Mouse (Mus musculus): ENCODE data around the gene Zfp982.
"Not testable (repeated sequence)": the region's sequence is repeated elsewhere in the genome, so short reads cannot be mapped to it uniquely, and the experiment has no call there.

Zfp982 gene

GRCm38 (mm10) chr4:147492117-147492516 lies at the start of gene Zfp982:
Gene Zfp982, plus strand, starts transcription at chr4:147492417.
- not testable (repeated sequence) for DNase-seq

GRCm38 (mm10) chr4:147442649-147443553 lies 49.3 kb upstream of the Zfp982 start:
- not testable (repeated sequence) for DNase-seq

GRCm38 (mm10) chr4:147443554-147443927 lies 48.7 kb upstream of the Zfp982 start:
- not testable (repeated sequence) for DNase-seq

GRCm38 (mm10) chr4:147445371-147445770 lies 46.8 kb upstream of the Zfp982 start:
- DNase-seq = not testable (repeated sequence)

- DNase-seq = no peak
Observed at GRCm38 (mm10) chr4:147448358-147448757, 43.9 kb upstream of the Zfp982 start.

- no peak for DNase-seq
Observed at GRCm38 (mm10) chr4:147449099-147449581, 43.1 kb upstream of the Zfp982 start.

- DNase-seq = not testable (repeated sequence)
Observed at GRCm38 (mm10) chr4:147449986-147450385, 42.2 kb upstream of the Zfp982 start.

- not testable (repeated sequence) for DNase-seq
Observed at GRCm38 (mm10) chr4:147467207-147467606, 25.0 kb upstream of the Zfp982 start.

- DNase-seq = not testable (repeated sequence)
Observed at GRCm38 (mm10) chr4:147498772-147499613, 6.8 kb downstream of the Zfp982 start.

- DNase-seq = no peak
Observed at GRCm38 (mm10) chr4:147509174-147509573, 17.0 kb downstream of the Zfp982 start.

GRCm38 (mm10) chr4:147518981-147519380 lies 26.8 kb downstream of the Zfp982 start:
- DNase-seq = no peak

GRCm38 (mm10) chr4:147520100-147520499 lies 27.9 kb downstream of the Zfp982 start:
- DNase-seq = no peak

GRCm38 (mm10) chr4:147525125-147525524 lies 32.9 kb downstream of the Zfp982 start:
- DNase-seq = no peak

- no peak for DNase-seq
Observed at GRCm38 (mm10) chr4:147530366-147530765, 38.1 kb downstream of the Zfp982 start.

- not testable (repeated sequence) for DNase-seq
Observed at GRCm38 (mm10) chr4:147535916-147536315, 43.7 kb downstream of the Zfp982 start.

- no peak for DNase-seq
Observed at GRCm38 (mm10) chr4:147537702-147538101, 45.5 kb downstream of the Zfp982 start.

GRCm38 (mm10) chr4:147539918-147540317 lies 47.7 kb downstream of the Zfp982 start, which contains the start of gene Gm16503:
Gene Gm16503, plus strand, starts transcription at chr4:147540218.
- not testable (repeated sequence) for DNase-seq

GRCm38 (mm10) chr4:147541105-147541504 lies 48.9 kb downstream of the Zfp982 start:
- DNase-seq = no peak

GRCm38 (mm10) chr4:147553071-147553470 lies 60.9 kb downstream of the Zfp982 start, which contains the start of gene Zfp985:
Gene Zfp985, plus strand, starts transcription at chr4:147553277.
- DNase-seq = not testable (repeated sequence)

GRCm38 (mm10) chr4:147554361-147554760 lies 62.1 kb downstream of the Zfp982 start:
- DNase-seq = not testable (repeated sequence)

- DNase-seq = not testable (repeated sequence)
Observed at GRCm38 (mm10) chr4:147556921-147557320, 64.7 kb downstream of the Zfp982 start.

GRCm38 (mm10) chr4:147558011-147558410 lies 65.8 kb downstream of the Zfp982 start:
- DNase-seq = not testable (repeated sequence)

GRCm38 (mm10) chr4:147559096-147559495 lies 66.9 kb downstream of the Zfp982 start:
- DNase-seq = peak; percentile 32

Data from lung, postnatal 36 days (tissue).